Mouse (Mus musculus) cortical plate, adult 2 months (tissue): Measurements from ENCODE around the gene Rps6ka5.

Experiments used
- CTCF ChIP-seq: fragments of 200-500 bp; IDR thresholded peaks from 2 replicates; pipeline ENCODE4 v1.5.1; 2011; ENCODE audit warnings: mild to moderate bottlenecking, control low read depth, low read length; ENCODE audit not compliant: insufficient read depth; ENCODE audit errors: extremely low read depth
- POLR2A ChIP-seq: fragments of 200-500 bp; IDR thresholded peaks from 2 replicates; pipeline ENCODE4 v1.6.1; 2011; ENCODE audit warnings: mild to moderate bottlenecking, low read length, control low read depth; ENCODE audit not compliant: insufficient read depth; ENCODE audit errors: extremely low read depth

- no peak for TF ChIP-seq POLR2A
- no peak for TF ChIP-seq CTCF
These were observed 95.5 kb downstream of the Rps6ka5 start for GRCm38 (mm10) chr12:100631286-100631685.
